Mouse (Mus musculus) ES-Bruce4 (cell line): ENCODE data around the gene Rph3a. TPM values are rescaled to one million over a fixed set of nuclear protein-coding genes. Genes with fewer than 3 reads are reported as not detected.

Experiments used
- H3K27ac ChIP-seq: 2 replicates; pipeline ENCODE4 v1.5.1; 2012; ENCODE audit warnings: low read length, inconsistent platforms; ENCODE audit not compliant: insufficient read depth
- H3K27me3 ChIP-seq: 2 replicates; pipeline ENCODE4 v1.6.1; 2012; ENCODE audit warnings: mild to moderate bottlenecking, low read length, inconsistent platforms; ENCODE audit not compliant: control insufficient read depth, poor library complexity, insufficient read depth, severe bottlenecking
- H3K36me3 ChIP-seq: 2 replicates; pipeline ENCODE4 v1.6.1; 2012; ENCODE audit warnings: inconsistent platforms, mild to moderate bottlenecking, low read length, moderate library complexity; ENCODE audit not compliant: control insufficient read depth, poor library complexity, insufficient read depth, severe bottlenecking
- H3K4me1 ChIP-seq: one replicate; pipeline ENCODE4 v1.8.1; 2011; ENCODE audit warnings: low read length; ENCODE audit not compliant: control insufficient read depth, insufficient read depth
- H3K4me3 ChIP-seq: 2 replicates; pipeline ENCODE4 v1.5.1; 2011; ENCODE audit warnings: low read depth, mild to moderate bottlenecking, low read length
- H3K9ac ChIP-seq: 2 replicates; pipeline ENCODE4 v1.6.1; 2012; ENCODE audit warnings: low read depth, mild to moderate bottlenecking, inconsistent platforms; ENCODE audit not compliant: poor library complexity, severe bottlenecking
- H3K9me3 ChIP-seq: replicated peaks from 2 replicates; pipeline ENCODE4 v1.6.1; 2012; ENCODE audit warnings: mild to moderate bottlenecking, low read length, inconsistent platforms; ENCODE audit not compliant: control insufficient read depth, poor library complexity, insufficient read depth, severe bottlenecking
- CTCF ChIP-seq: IDR thresholded peaks from one replicate; pipeline ENCODE4 v1.8.1; 2011; ENCODE audit warnings: low read depth, low read length
- EP300 ChIP-seq: IDR thresholded peaks from 2 replicates; pipeline ENCODE4 v1.6.1; 2011; ENCODE audit warnings: low read depth, low read length; ENCODE audit not compliant: insufficient read depth
- POLR2A ChIP-seq: IDR thresholded peaks from one replicate; pipeline ENCODE4 v1.8.1; 2011; ENCODE audit warnings: low read length; ENCODE audit not compliant: insufficient read depth
- polyA plus RNA-seq: library from polyadenylated mRNA; stranded (reverse); fragments of >200 nt; gene quantifications from 2 replicates; pipeline ENCODE4 v1.2.4, GENCODE M21; 2011; ENCODE audit warnings: low read depth; ENCODE audit not compliant: missing spikeins, insufficient read depth, insufficient read length

The Rph3a gene
- polyA plus RNA-seq, 1 experiment = not detected

- H3K36me3 ChIP-seq = no peaks in the 10 kb centered on the region
- no peaks in the 10 kb centered on the region for H3K9me3 ChIP-seq
- TF ChIP-seq POLR2A (no peak), CTCF (no peak), EP300 (no peak)
- H3K9ac ChIP-seq = no peak overlapping the region
- no peak overlapping the region for H3K4me3 ChIP-seq
- H3K27me3 ChIP-seq = no peaks in the 10 kb centered on the region
- H3K4me1 ChIP-seq = peaks cover 6% of the 10 kb centered on the region
- no peak overlapping the region for H3K27ac ChIP-seq
These were observed 1.3 kb downstream of the Rph3a start for GRCm38 (mm10) chr5:121008411-121009239.

- no peaks in the 10 kb centered on the region for H3K9me3 ChIP-seq
- no peaks in the 10 kb centered on the region for H3K36me3 ChIP-seq
- H3K27me3 ChIP-seq = no peaks in the 10 kb centered on the region
- TF ChIP-seq POLR2A (no peak), CTCF (no peak), EP300 (no peak)
- H3K4me3 ChIP-seq = no peak overlapping the region
- H3K4me1 ChIP-seq = peaks cover 6% of the 10 kb centered on the region
- H3K27ac ChIP-seq = no peak overlapping the region
- no peak overlapping the region for H3K9ac ChIP-seq
These were observed 2.3 kb downstream of the Rph3a start for GRCm38 (mm10) chr5:121007563-121007962.

GRCm38 (mm10) chr5:121007130-121007529, 2.8 kb downstream of the Rph3a start:
- no peak overlapping the region for H3K9ac ChIP-seq
- TF ChIP-seq EP300 (no peak), POLR2A (no peak), CTCF (no peak)
- no peak overlapping the region for H3K4me3 ChIP-seq
- H3K9me3 ChIP-seq = no peaks in the 10 kb centered on the region
- no peaks in the 10 kb centered on the region for H3K27me3 ChIP-seq
- no peaks in the 10 kb centered on the region for H3K36me3 ChIP-seq
- peaks cover 6% of the 10 kb centered on the region for H3K4me1 ChIP-seq
- H3K27ac ChIP-seq = no peak overlapping the region

GRCm38 (mm10) chr5:121006176-121006575, 3.7 kb downstream of the Rph3a start:
- H3K36me3 ChIP-seq = no peaks in the 10 kb centered on the region

GRCm38 (mm10) chr5:121003781-121004180, 6.1 kb downstream of the Rph3a start:
- Histone ChIP-seq H3K36me3 (no peaks in the 10 kb centered on the region), H3K4me1 (peaks cover 6% of the 10 kb centered on the region), H3K9ac (0 out of 2 replicates have a peak overlapping the region, but pooled peaks have one; percentile 17), H3K4me3 (no peak overlapping the region), H3K27ac (no peak overlapping the region), H3K27me3 (no peaks in the 10 kb centered on the region), H3K9me3 (no peaks in the 10 kb centered on the region)
- TF ChIP-seq POLR2A (no peak), CTCF (no peak), EP300 (no peak)

More at GRCm38 (mm10) chr5:121006176-121006575, 3.7 kb downstream of the Rph3a start:
- H3K9ac ChIP-seq = no peak overlapping the region
- no peak overlapping the region for H3K4me3 ChIP-seq
- peaks cover 6% of the 10 kb centered on the region for H3K4me1 ChIP-seq
- no peaks in the 10 kb centered on the region for H3K27me3 ChIP-seq
- TF ChIP-seq POLR2A (no peak), CTCF (no peak), EP300 (no peak)
- H3K9me3 ChIP-seq = no peaks in the 10 kb centered on the region
- H3K27ac ChIP-seq = no peak overlapping the region

GRCm38 (mm10) chr5:120999573-120999972, 10.3 kb downstream of the Rph3a start:
- no peaks in the 10 kb centered on the region for H3K9me3 ChIP-seq
- H3K36me3 ChIP-seq = no peaks in the 10 kb centered on the region
- H3K27me3 ChIP-seq = no peaks in the 10 kb centered on the region
- no peak overlapping the region for H3K27ac ChIP-seq
- H3K4me1 ChIP-seq = no peaks in the 10 kb centered on the region
- H3K9ac ChIP-seq = no peak overlapping the region
- no peak overlapping the region for H3K4me3 ChIP-seq
- TF ChIP-seq CTCF (peak; percentile 75), POLR2A (no peak), EP300 (no peak)
